Mouse (Mus musculus) liver, embryonic 11.5 days (tissue): Measurements from ENCODE around the gene B3galt4. TPM values are rescaled to one million over a fixed set of nuclear protein-coding genes. Genes with fewer than 3 reads are reported as not detected.
"Not testable (repeated sequence)": the region's sequence is repeated elsewhere in the genome, so short reads cannot be mapped to it uniquely, and the experiment has no call there.

Experiments
- ATAC-seq: fragments of 200-750 bp; cut with Nextera tagmentation; replicated peaks from 2 replicates; pipeline ENCODE4 v1.8.0; 2017; ENCODE audit warnings: moderate number of reproducible peaks, mild to moderate bottlenecking, moderate TSS enrichment, moderate library complexity; ENCODE audit not compliant: low FRiP score
- DNase-seq: peaks from one replicate; pipeline ENCODE4 v3.0.0-alpha.2; 2017; ENCODE audit warnings: low spot score
- H3K27ac ChIP-seq: fragments of 300-500 bp; sonication (generic); 2 replicates; pipeline ENCODE4 v1.5.1; 2014; ENCODE audit warnings: mild to moderate bottlenecking, low read depth, low read length, control low read depth
- H3K27me3 ChIP-seq: fragments of 300-500 bp; sonication (generic); replicated peaks from 2 replicates; pipeline ENCODE4 v1.6.1; 2014; ENCODE audit warnings: low read length, mixed read lengths; ENCODE audit not compliant: control insufficient read depth, insufficient read depth
- H3K36me3 ChIP-seq: fragments of 300-500 bp; sonication (generic); 2 replicates; pipeline ENCODE4 v1.6.1; 2014; ENCODE audit warnings: mild to moderate bottlenecking, low read length, moderate library complexity, mixed read lengths; ENCODE audit not compliant: control insufficient read depth, insufficient read depth
- H3K4me1 ChIP-seq: fragments of 300-500 bp; sonication (generic); replicated peaks from 2 replicates; pipeline ENCODE4 v1.6.1; 2014; ENCODE audit warnings: low read length, mixed read lengths; ENCODE audit not compliant: control insufficient read depth, insufficient read depth
- H3K4me2 ChIP-seq: fragments of 300-500 bp; sonication (generic); 2 replicates; pipeline ENCODE4 v1.6.1; 2014; ENCODE audit warnings: mild to moderate bottlenecking, control low read depth, moderate library complexity
- H3K4me3 ChIP-seq: fragments of 300-500 bp; sonication (generic); 2 replicates; pipeline ENCODE4 v1.5.1; 2014; ENCODE audit warnings: low read depth, low read length, control low read depth
- H3K9ac ChIP-seq: fragments of 300-500 bp; sonication (generic); 2 replicates; pipeline ENCODE4 v1.6.1; 2014; ENCODE audit warnings: low read depth, low read length, control low read depth
- H3K9me3 ChIP-seq: fragments of 300-500 bp; sonication (generic); 2 replicates; pipeline ENCODE4 v1.6.1; 2016; ENCODE audit warnings: low read length, inconsistent platforms, mixed read lengths; ENCODE audit not compliant: control insufficient read depth
- WGBS: fragments of 180-500 bp; shearing (Covaris S2); extraction: QIAGEN DNeasy Blood & Tissue Kit; methylation state at CpG from one replicate; pipeline ENCODE4 v1.1.7; 2014; 5-methylcytosine and 5-hydroxymethylcytosine counted together
- polyA plus RNA-seq: library from polyadenylated mRNA; unstranded; fragments of >200 nt; fragmentation: Nextera tagmentation; extraction: Ambion mirVana; gene quantifications from 2 replicates; pipeline ENCODE4 v1.2.1, GENCODE M21; 2014

Gene B3galt4
- polyA plus RNA-seq, 1 experiment from 2014 or later: 2.9 TPM

DNA sequence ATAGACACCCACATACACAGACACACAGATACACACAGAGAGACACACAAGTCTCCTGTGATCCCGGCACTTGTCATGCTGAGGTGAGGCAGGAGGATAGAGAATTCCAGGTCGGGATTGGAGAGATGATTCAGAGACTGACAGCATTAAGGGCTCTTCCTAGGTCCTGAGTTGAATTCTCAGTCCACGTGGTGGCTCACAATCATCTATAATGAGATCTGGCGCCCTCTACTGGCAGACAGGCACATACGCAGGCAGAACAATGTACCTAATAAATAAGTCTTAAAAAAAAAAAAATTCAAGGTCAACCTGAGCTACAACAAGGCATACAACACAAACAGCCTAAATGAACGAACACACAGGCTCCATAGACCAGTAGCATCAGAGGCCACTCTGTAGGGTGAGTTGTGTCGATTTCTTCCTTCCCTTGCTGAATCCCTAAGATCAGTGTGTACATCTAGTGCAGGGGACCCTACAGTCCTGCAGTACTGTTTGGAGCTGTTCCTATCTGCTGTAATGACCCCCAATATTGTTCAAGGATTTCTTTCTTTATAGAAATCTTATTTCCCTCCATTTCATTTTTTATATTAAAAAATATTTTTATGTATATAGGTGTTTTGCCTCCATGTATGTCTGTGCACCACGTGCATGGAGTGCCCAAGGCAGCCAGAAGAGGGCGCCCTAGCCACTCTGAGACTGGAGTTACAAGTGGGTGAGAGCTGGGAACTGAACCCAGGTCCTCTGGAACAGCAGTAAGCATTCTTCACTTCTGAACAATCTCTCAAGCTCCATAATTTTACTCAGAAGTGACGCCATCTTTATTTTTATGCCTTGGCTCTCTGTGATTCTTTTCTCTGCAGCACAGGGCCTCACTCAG lies 40.7 kb upstream of the B3galt4 start:
- no peaks in the 10 kb centered on the region for H3K9me3 ChIP-seq
- no peak overlapping the region for H3K4me3 ChIP-seq
- peak; percentile 40 for DNase-seq
- H3K36me3 ChIP-seq: no peaks in the 10 kb centered on the region
- no peak overlapping the region for H3K9ac ChIP-seq
- ATAC-seq: no peak; the same call in 1 of the 2 replicates
- H3K4me1 ChIP-seq: no peaks in the 10 kb centered on the region
- H3K4me2 ChIP-seq: no peak overlapping the region
- H3K27ac ChIP-seq: no peak overlapping the region
- 31% methylated on average over 10 of the region's 10 CpGs for WGBS
- no peaks in the 10 kb centered on the region; the same call in 1 of the 2 replicates for H3K27me3 ChIP-seq

DNA sequence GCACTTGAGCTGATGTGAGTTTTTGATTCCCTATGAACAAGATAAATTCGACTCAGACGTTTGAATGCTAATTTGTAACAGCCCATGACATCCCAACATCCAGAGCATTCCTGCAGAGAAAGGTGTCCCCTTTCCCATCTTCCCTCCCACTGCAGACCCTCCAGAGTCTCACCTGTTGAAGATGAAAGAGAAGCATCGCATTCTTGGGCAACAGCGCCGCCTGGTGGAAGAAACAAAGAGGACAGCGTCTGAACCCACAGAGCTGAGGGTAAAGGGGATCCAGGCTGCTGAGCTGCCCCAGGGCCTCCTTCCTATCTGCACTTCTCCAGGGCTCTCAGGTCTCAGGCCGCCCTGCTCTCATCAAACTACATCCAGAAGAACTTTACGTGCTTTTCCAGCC lies 30.8 kb upstream of the B3galt4 start:
- not testable (repeated sequence) for DNase-seq, H3K4me3 ChIP-seq

DNA sequence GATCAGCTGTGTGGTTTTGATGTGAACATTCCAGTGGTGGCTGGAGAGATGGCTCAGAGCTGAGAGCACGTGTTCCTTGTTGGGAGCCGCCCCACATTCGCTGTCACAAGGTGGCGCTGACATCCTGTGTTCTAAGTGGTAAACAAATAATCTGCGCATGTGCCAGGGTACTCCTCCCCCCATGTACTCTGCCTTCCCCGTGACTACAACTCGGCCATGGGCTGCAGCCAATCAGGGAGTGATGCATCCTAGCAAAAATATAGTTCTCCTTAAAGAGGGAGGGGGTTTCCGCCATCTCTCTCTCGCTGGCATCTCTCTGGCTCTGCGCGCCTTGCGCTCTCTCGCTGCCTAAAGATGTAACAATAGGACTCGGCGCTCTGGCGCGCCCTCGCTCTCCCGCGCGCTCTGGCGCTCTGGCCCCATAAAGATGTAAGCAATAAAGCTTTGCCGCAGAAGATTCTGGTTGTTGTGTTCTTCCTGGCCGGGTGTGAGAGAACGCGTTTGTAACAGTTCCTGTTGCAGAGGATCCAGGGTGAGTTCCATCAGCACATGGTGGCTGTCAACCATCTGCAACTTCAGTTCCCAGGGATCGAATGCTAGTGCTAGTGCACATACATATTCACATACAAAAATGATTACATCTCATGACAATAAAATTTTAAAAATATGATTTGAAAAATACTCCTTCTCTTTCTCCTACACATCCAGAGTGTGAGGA lies 30.1 kb upstream of the B3galt4 start:
- H3K9ac ChIP-seq: peak overlapping the region; percentile 61; the same call in 1 of the 2 replicates
- peak overlapping the region; percentile 57 for H3K4me3 ChIP-seq
- peaks cover 21% of the 10 kb centered on the region for H3K4me1 ChIP-seq
- H3K36me3 ChIP-seq, H3K9me3 ChIP-seq: not testable (repeated sequence)
- ATAC-seq (peak; percentile 81), DNase-seq (peak; percentile 85)
- peaks cover 18% of the 10 kb centered on the region for H3K27me3 ChIP-seq
- peak overlapping the region; percentile 74 for H3K4me2 ChIP-seq
- H3K27ac ChIP-seq: peak overlapping the region; percentile 68; the same call in 1 of the 2 replicates
- 1% methylated on average over 27 of the region's 27 CpGs for WGBS

More for the DNA sequence above, 30.8 kb upstream of the B3galt4 start:
- not testable (repeated sequence) for H3K9ac ChIP-seq, ATAC-seq, H3K27ac ChIP-seq, H3K9me3 ChIP-seq, H3K36me3 ChIP-seq
- peaks cover 18% of the 10 kb centered on the region for H3K27me3 ChIP-seq
- 4% methylated on average over 8 of the region's 8 CpGs for WGBS
- peak overlapping the region; percentile 74 for H3K4me2 ChIP-seq
- peaks cover 21% of the 10 kb centered on the region for H3K4me1 ChIP-seq

DNA sequence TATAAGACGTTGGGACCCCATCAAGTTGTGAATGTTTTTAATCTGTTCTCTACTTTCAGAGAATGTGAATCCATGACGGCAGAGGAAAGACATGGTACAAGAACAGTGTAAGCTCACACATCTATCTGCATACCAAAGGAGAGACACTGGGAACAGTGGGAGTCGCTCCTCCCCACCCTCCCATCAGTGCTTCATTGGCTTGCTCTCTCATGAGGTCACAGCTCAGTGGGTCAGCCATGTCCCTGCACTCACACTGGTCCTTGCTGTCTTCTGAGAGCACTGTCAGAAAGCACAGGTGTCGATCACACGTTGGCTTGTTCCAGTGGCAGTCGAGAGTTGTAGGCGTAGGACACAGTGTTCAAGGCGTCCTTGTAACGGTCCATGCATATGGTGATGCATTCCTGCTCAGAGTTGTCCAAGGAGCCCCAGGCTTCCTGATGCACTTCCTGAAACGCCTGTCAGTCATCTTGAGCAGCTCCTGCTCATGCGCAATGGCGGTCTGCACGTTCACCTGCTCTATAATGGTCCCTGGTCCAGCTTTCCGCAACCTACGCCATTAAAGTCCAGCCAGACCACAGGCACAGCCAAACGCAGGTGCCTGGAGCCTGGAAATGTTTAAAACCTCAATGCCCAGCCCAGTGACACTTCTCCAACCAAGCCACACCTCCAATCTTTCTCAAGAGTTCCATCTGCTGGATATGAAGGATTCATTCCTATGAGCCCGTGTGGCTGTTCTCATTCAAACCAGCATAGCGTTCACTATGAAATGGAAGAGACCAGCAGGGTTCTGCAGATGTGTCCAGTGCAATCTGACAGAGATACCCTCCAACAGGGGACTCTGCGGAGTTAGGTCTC lies 29.1 kb upstream of the B3galt4 start:
- DNase-seq: no peak
- 79% methylated on average over 19 of the region's 19 CpGs for WGBS
- Histone ChIP-seq H3K4me1 (peaks cover 21% of the 10 kb centered on the region), H3K36me3 (no peaks in the 10 kb centered on the region), H3K4me3 (no peak overlapping the region), H3K4me2 (no peak overlapping the region; the same call in 1 of the 2 replicates), H3K9me3 (no peaks in the 10 kb centered on the region), H3K27ac (no peak overlapping the region; the same call in none of the 2 replicates), H3K27me3 (peaks cover 18% of the 10 kb centered on the region), H3K9ac (no peak overlapping the region; the same call in 1 of the 2 replicates)
- no peak for ATAC-seq

DNA sequence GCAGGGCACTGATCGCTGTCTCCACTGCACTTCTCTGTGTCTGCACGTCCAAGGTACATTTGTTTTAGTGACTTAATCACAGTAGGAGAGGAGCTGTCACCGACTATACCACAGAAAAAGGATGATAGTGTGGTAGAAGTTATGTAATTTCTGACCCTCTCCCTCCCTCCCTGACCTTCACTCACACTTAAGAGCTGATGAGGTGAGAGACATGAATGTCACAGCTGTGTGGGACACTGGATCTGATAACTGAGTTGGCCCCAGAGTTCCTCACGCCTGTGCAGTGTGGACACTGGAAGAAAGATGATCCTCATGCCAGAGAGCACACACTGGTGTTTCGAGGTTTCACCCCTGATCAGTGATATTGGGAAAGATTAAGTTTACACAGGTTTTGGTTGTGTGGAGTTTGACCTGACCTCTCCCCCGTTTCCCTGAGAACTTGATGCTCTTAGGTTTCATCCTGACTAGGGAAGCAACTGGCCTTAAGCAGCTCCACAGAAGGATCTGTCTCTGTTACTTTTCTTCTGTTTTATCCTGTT lies 28.3 kb upstream of the B3galt4 start:
- Histone ChIP-seq H3K36me3 (no peaks in the 10 kb centered on the region), H3K9me3 (no peaks in the 10 kb centered on the region), H3K9ac (no peak overlapping the region), H3K4me1 (peaks cover 21% of the 10 kb centered on the region), H3K27me3 (peaks cover 18% of the 10 kb centered on the region), H3K4me2 (no peak overlapping the region), H3K4me3 (no peak overlapping the region), H3K27ac (no peak overlapping the region)
- 63% methylated on average over 6 of the region's 6 CpGs for WGBS
- DNase-seq (no peak), ATAC-seq (no peak)

DNA sequence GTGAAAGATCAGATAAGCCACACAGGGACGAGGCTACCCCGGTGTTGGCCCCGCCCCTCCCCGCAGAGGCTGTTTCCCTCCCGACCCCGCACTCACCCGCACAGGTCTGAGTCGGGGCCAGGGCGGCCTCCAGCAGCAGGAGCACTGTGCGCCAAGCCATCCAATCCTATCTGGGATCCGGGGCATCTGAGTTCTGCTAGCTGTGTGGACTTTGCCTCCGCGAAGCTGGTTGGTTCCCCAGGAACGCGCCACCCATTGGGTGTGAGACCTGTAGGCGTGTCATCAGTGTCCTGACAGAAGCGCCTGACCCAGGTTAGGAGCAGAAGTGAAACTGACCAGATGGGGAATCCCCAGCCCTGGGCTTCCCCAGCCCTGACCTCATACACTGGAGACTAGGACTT lies 27.3 kb upstream of the B3galt4 start:
- Histone ChIP-seq H3K27me3 (peaks cover 18% of the 10 kb centered on the region), H3K36me3 (no peaks in the 10 kb centered on the region), H3K4me2 (peak overlapping the region; percentile 87), H3K9me3 (no peaks in the 10 kb centered on the region), H3K4me1 (peaks cover 21% of the 10 kb centered on the region), H3K27ac (peak overlapping the region; percentile 43; the same call in 1 of the 2 replicates), H3K4me3 (peak overlapping the region; percentile 50), H3K9ac (peak overlapping the region; percentile 38)
- peak; percentile 68 for DNase-seq
- WGBS: 1% methylated on average over 17 of the region's 17 CpGs
- peak; percentile 82 for ATAC-seq

DNA sequence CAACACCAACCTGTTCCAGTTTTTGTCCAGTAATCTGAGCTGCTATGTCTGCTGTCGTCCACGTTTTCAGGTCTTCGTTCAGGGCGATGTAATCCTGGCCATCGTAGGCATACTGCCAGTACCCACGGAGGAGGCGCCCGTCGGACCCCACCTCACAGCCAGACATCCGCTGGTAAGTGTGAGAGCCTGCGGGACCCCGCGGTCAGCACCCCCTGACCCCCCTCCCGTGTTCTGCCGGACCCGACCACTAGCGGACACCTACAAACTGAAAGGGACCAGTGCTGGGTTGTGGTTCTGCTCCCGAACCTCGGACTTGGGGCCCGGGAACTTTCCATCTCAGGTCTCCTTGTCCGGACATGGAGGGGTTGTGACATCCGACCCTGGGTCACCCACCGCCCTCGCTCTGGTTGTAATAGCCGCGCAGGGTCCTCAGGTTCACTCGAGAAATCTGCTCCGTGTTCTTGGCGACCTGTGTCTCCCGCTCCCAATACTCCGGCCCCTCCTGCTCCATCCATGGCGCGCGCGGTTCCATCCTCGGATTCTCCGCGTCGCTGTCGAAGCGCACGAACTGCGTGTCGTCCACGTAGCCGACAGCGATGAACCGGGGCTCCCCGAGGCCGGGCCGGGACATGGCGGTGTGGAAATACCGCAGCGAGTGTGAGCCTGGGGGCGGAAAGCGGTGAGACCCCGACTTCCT lies 26.7 kb upstream of the B3galt4 start:
- WGBS: 2% methylated on average over 57 of the region's 57 CpGs
- no peak for DNase-seq
- peak overlapping the region; percentile 50 for H3K4me3 ChIP-seq
- H3K9me3 ChIP-seq: no peaks in the 10 kb centered on the region
- H3K4me1 ChIP-seq: peaks cover 21% of the 10 kb centered on the region
- no peak for ATAC-seq
- peak overlapping the region; percentile 87 for H3K4me2 ChIP-seq
- peak overlapping the region; percentile 38 for H3K9ac ChIP-seq
- peaks cover 18% of the 10 kb centered on the region for H3K27me3 ChIP-seq
- H3K36me3 ChIP-seq: no peaks in the 10 kb centered on the region
- no peak overlapping the region for H3K27ac ChIP-seq
